Comparison of ENCODE assay signal across 15 mouse cellular contexts in the genomic region with DNA sequence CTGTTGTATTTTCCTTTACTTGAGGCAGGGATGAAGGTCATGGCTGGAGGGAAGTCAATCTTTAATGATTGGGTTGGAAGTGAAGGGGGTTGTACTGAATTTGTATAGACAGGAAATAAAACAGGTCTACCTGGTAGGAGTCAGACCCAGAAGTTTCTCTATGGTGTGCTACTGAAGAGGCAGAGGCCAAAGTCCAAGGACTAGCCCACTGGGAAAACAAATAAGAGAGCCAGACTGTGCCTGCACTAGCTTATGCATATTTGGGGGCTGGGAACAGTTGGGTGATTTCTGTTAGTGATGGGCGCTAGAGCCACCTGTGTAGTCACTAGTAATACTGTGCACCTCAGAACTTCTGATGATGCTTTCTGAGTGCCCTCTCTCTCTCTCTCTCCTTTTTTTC.
DNase-seq lines count a peak whose midpoint lies in the region; ATAC-seq and TF ChIP-seq lines count a peak whose summit lies in the region.
"Had no signal": no experiment of that assay in that cellular context is flagged by ENCODE, and none has a peak within 500 bp of the region (broad histone marks: within the 10 kb centered on the region; RNA-seq: fewer than 3 reads in every experiment).

No protein-coding gene starts in this region.

- H3K9me3 ChIP-seq in heart, embryonic 16.5 days (replicated peaks; ENCODE audit: control insufficient read depth, low read length), result no peaks in the 10 kb centered on the region
- H3K9me3 ChIP-seq in liver, embryonic 12.5 days (replicated peaks), result no peaks in the 10 kb centered on the region
- H3K9me3 ChIP-seq in intestine, embryonic 16.5 days (ENCODE audit: control insufficient read depth, low read length), result no peaks in the 10 kb centered on the region
- H3K9me3 ChIP-seq in stomach, embryonic 14.5 days (ENCODE audit: control insufficient read depth, low read depth, low read length), result no peaks in the 10 kb centered on the region
- no peaks in the 10 kb centered on the region for H3K9me3 ChIP-seq in hindbrain, embryonic 11.5 days (ENCODE audit: control insufficient read depth, low read length)
- H3K9me3 ChIP-seq: hindbrain, embryonic 15.5 days; limb, embryonic 10.5 days; midbrain, embryonic 12.5 days had no signal

- H3K27ac ChIP-seq in heart, embryonic 16.5 days (ENCODE audit: low read length), result peak overlapping the region; percentile 78
- peak overlapping the region; percentile 34; the same call in 1 of the 2 replicates for H3K27ac ChIP-seq in liver, adult 2 months (replicated peaks; ENCODE audit: insufficient read depth, low read depth, low read length)
- no peak overlapping the region for H3K27ac ChIP-seq in liver, embryonic 12.5 days
- H3K27ac ChIP-seq in intestine, embryonic 16.5 days (ENCODE audit: low read length), result no peak overlapping the region
- H3K27ac ChIP-seq in stomach, embryonic 14.5 days (ENCODE audit: low read length), result no peak overlapping the region
- H3K27ac ChIP-seq in hindbrain, embryonic 11.5 days (ENCODE audit: low read depth, low read length), result no peak overlapping the region
- H3K27ac ChIP-seq: limb, embryonic 10.5 days; midbrain, embryonic 12.5 days had no signal

- H3K36me3 ChIP-seq in heart, embryonic 16.5 days (ENCODE audit: control insufficient read depth, insufficient read depth), result no peaks in the 10 kb centered on the region
- H3K36me3 ChIP-seq in liver, adult 2 months (ENCODE audit: control insufficient read depth, insufficient read depth, low read length), result no peaks in the 10 kb centered on the region
- no peaks in the 10 kb centered on the region for H3K36me3 ChIP-seq in liver, embryonic 12.5 days
- no peaks in the 10 kb centered on the region for H3K36me3 ChIP-seq in intestine, embryonic 16.5 days (ENCODE audit: control insufficient read depth, insufficient read depth, low read length)
- no peaks in the 10 kb centered on the region for H3K36me3 ChIP-seq in stomach, embryonic 14.5 days (ENCODE audit: control insufficient read depth, insufficient read depth, low read length)
- H3K36me3 ChIP-seq in hindbrain, embryonic 11.5 days (ENCODE audit: control insufficient read depth, insufficient read depth, low read length), result no peaks in the 10 kb centered on the region
- H3K36me3 ChIP-seq: G1E; hindbrain, embryonic 15.5 days; limb, embryonic 10.5 days; midbrain, embryonic 12.5 days had no signal

- no peaks in the 10 kb centered on the region for H3K4me1 ChIP-seq in heart, embryonic 16.5 days (ENCODE audit: control insufficient read depth, insufficient read depth, low read length)
- no peaks in the 10 kb centered on the region; the same call in 1 of the 2 replicates for H3K4me1 ChIP-seq in liver, adult 2 months (ENCODE audit: control insufficient read depth, insufficient read depth, low read length)
- peaks cover 4% of the 10 kb centered on the region; the same call in 1 of the 2 replicates for H3K4me1 ChIP-seq in liver, embryonic 12.5 days
- H3K4me1 ChIP-seq in intestine, embryonic 16.5 days (ENCODE audit: control insufficient read depth, insufficient read depth, low read length), result no peaks in the 10 kb centered on the region
- H3K4me1 ChIP-seq in stomach, embryonic 14.5 days (ENCODE audit: control insufficient read depth, insufficient read depth, low read length), result no peaks in the 10 kb centered on the region
- 0 out of 2 replicates have a peak, but pooled peaks cover under 1% of the 10 kb centered on the region for H3K4me1 ChIP-seq in hindbrain, embryonic 11.5 days (replicated peaks; ENCODE audit: control insufficient read depth, insufficient read depth, low read length)

- no peaks in the 10 kb centered on the region for H3K27me3 ChIP-seq in heart, embryonic 16.5 days (ENCODE audit: control insufficient read depth, insufficient read depth, low read length)
- H3K27me3 ChIP-seq in liver, adult 2 months (ENCODE audit: control insufficient read depth, insufficient read depth, low read length), result no peaks in the 10 kb centered on the region
- H3K27me3 ChIP-seq in liver, embryonic 12.5 days (replicated peaks), result peaks cover 7% of the 10 kb centered on the region; the same call in 1 of the 2 replicates
- no peaks in the 10 kb centered on the region for H3K27me3 ChIP-seq in intestine, embryonic 16.5 days (replicated peaks; ENCODE audit: control insufficient read depth, insufficient read depth, low read length)
- H3K27me3 ChIP-seq in stomach, embryonic 14.5 days (ENCODE audit: control insufficient read depth, insufficient read depth, low read length), result no peaks in the 10 kb centered on the region
- no peaks in the 10 kb centered on the region for H3K27me3 ChIP-seq in hindbrain, embryonic 11.5 days (ENCODE audit: control insufficient read depth, insufficient read depth, low read length)
- H3K27me3 ChIP-seq: hindbrain, embryonic 15.5 days had no signal

- DNase-seq in heart, postnatal 36 days, result no peak
- DNase-seq in liver, adult 2 months (ENCODE audit: extremely low read depth, low read depth, low spot score), result no peak
- DNase-seq in B cell, adult 2 months, result no peak
- DNase-seq in hindbrain, embryonic 11.5 days (ENCODE audit: low spot score), result no peak
- DNase-seq: thymus, adult 2 months had no signal

- no peak for ATAC-seq in heart, embryonic 16.5 days (replicated peaks; ENCODE audit: extremely low read depth, insufficient read depth, low FRiP score)
- ATAC-seq in liver, embryonic 12.5 days, result no peak
- ATAC-seq in intestine, embryonic 16.5 days, result 0 out of 2 replicates have a peak, but pooled peaks have one; percentile 26
- peak; percentile 78 for ATAC-seq in stomach, embryonic 14.5 days (ENCODE audit: insufficient number of reproducible peaks, insufficient read depth, low FRiP score, low read depth)
- no peak for ATAC-seq in hindbrain, embryonic 11.5 days (ENCODE audit: low FRiP score)
- ATAC-seq: CD4-positive, CD25-positive, alpha-beta regulatory T cell, adult 4 months; forebrain, embryonic 14.5 days had no signal

- H3K9ac ChIP-seq in heart, embryonic 16.5 days (ENCODE audit: low read length), result no peak overlapping the region
- H3K9ac ChIP-seq in liver, adult 2 months (ENCODE audit: low read depth, low read length), result no peak overlapping the region
- H3K9ac ChIP-seq in liver, embryonic 12.5 days, result no peak overlapping the region
- no peak overlapping the region for H3K9ac ChIP-seq in intestine, embryonic 16.5 days (ENCODE audit: low read depth, low read length)
- no peak overlapping the region for H3K9ac ChIP-seq in stomach, embryonic 14.5 days (replicated peaks; ENCODE audit: low read depth, low read length)
- no peak overlapping the region for H3K9ac ChIP-seq in hindbrain, embryonic 11.5 days (ENCODE audit: low read depth, low read length)
- H3K9ac ChIP-seq: hindbrain, embryonic 15.5 days; midbrain, embryonic 12.5 days had no signal

- TF ChIP-seq POLR2A in liver, adult 2 months (IDR thresholded peaks at IDR 0.05; ENCODE audit: extremely low read depth, insufficient read depth, low read length), result no peak

- H3K79me2 ChIP-seq in liver, adult 2 months (ENCODE audit: control insufficient read depth, insufficient read depth, low read length), result no peaks in the 10 kb centered on the region

- no peak for TF ChIP-seq CTCF in liver, adult 2 months (IDR thresholded peaks at IDR 0.05; ENCODE audit: low read depth, low read length)

- intact Hi-C loops in heart, postnatal 36 days (cut with DNase I), result loop anchor here (2.0 to 5.0 kb wide), 2 partner anchors 111 to 298 kb away; no protein-coding TSS in a partner anchor

- no peak overlapping the region for H3K4me2 ChIP-seq in heart, embryonic 16.5 days (ENCODE audit: low read depth, low read length)
- no peak overlapping the region for H3K4me2 ChIP-seq in liver, embryonic 12.5 days
- no peak overlapping the region for H3K4me2 ChIP-seq in intestine, embryonic 16.5 days (ENCODE audit: low read depth, low read length)
- no peak overlapping the region for H3K4me2 ChIP-seq in stomach, embryonic 14.5 days (replicated peaks; ENCODE audit: low read depth, low read length)
- H3K4me2 ChIP-seq in hindbrain, embryonic 11.5 days (replicated peaks; ENCODE audit: low read depth, low read length), result no peak overlapping the region
- H3K4me2 ChIP-seq: hindbrain, embryonic 15.5 days; midbrain, embryonic 12.5 days had no signal

- no peak overlapping the region for H3K4me3 ChIP-seq in heart, embryonic 16.5 days (ENCODE audit: low read length)
- no peak overlapping the region for H3K4me3 ChIP-seq in liver, adult 2 months (ENCODE audit: insufficient read depth, low read depth, low read length)
- H3K4me3 ChIP-seq in liver, embryonic 12.5 days, result no peak overlapping the region
- H3K4me3 ChIP-seq in intestine, embryonic 16.5 days (ENCODE audit: low read length), result no peak overlapping the region
- no peak overlapping the region for H3K4me3 ChIP-seq in stomach, embryonic 14.5 days (ENCODE audit: low read depth, low read length)
- no peak overlapping the region for H3K4me3 ChIP-seq in hindbrain, embryonic 11.5 days (ENCODE audit: low read depth, low read length)
- H3K4me3 ChIP-seq: hindbrain, embryonic 15.5 days; limb, embryonic 10.5 days; midbrain, embryonic 12.5 days had no signal

- 85% methylated on average over 1 of the region's 1 CpGs for WGBS in heart, embryonic 16.5 days
- WGBS in liver, adult 2 months, result 95% methylated on average over 1 of the region's 1 CpGs
- 79% methylated on average over 1 of the region's 1 CpGs for WGBS in liver, embryonic 12.5 days (ENCODE audit: insufficient replicate concordance)
- WGBS in intestine, embryonic 16.5 days, result 93% methylated on average over 1 of the region's 1 CpGs
- WGBS in stomach, embryonic 14.5 days, result 90% methylated on average over 1 of the region's 1 CpGs
- 93% methylated on average over 1 of the region's 1 CpGs for WGBS in hindbrain, embryonic 11.5 days

Comparison
In these comparisons a context has a peak if more than half of its experiments do, and no peak if none do; other contexts are left out.
1. H3K27ac ChIP-seq: peak in heart, embryonic 16.5 days (single experiment) and liver, adult 2 months (single experiment); none in liver, embryonic 12.5 days (single experiment), intestine, embryonic 16.5 days (single experiment), stomach, embryonic 14.5 days (single experiment) and hindbrain, embryonic 11.5 days (single experiment).
2. ATAC-seq: peak in intestine, embryonic 16.5 days (single experiment) and stomach, embryonic 14.5 days (single experiment); none in heart, embryonic 16.5 days (single experiment), liver, embryonic 12.5 days (single experiment) and hindbrain, embryonic 11.5 days (single experiment).